Mouse (Mus musculus): Measurements from ENCODE around the gene Zmynd8. TPM values are rescaled to one million over a fixed set of nuclear protein-coding genes. Genes with fewer than 3 reads are reported as not detected.

Gene Zmynd8
- polyA plus RNA-seq, 1 experiment from 2014 or later = 47.6 TPM

- Histone ChIP-seq H3K27me3 (ENCODE audit: control insufficient read depth, insufficient read depth, low read length) (no peaks in the 10 kb centered on the region), H3K4me3 (ENCODE audit: low read depth, low read length) (peak overlapping the region; percentile 2; the same call in 1 of the 2 replicates), H3K36me3 (ENCODE audit: control insufficient read depth, insufficient read depth, low read length) (no peaks in the 10 kb centered on the region; the same call in 1 of the 2 replicates), H3K4me2 (peak overlapping the region; percentile 77), H3K4me1 (ENCODE audit: control insufficient read depth, insufficient read depth, low read length) (peaks cover 96% of the 10 kb centered on the region), H3K9ac (ENCODE audit: low read depth, low read length) (peak overlapping the region; percentile 50), H3K27ac (ENCODE audit: low read depth, low read length) (peak overlapping the region; percentile 89), H3K9me3 (replicated peaks; ENCODE audit: control insufficient read depth, low read length) (no peaks in the 10 kb centered on the region)
- ATAC-seq (replicated peaks; ENCODE audit: insufficient number of reproducible peaks, low FRiP score, low TSS enrichment) = no peak
- WGBS (ENCODE audit: insufficient replicate concordance) = 12% methylated on average over 15 of the region's 15 CpGs
Measured at GRCm38 (mm10) chr2:165880501-165881182, 18.2 kb downstream of the Zmynd8 start.

GRCm38 (mm10) chr2:165879403-165880178 is 19.2 kb downstream of the Zmynd8 start:
- Histone ChIP-seq H3K9me3 (replicated peaks; ENCODE audit: control insufficient read depth, low read length) (no peaks in the 10 kb centered on the region), H3K4me1 (ENCODE audit: control insufficient read depth, insufficient read depth, low read length) (peaks cover 96% of the 10 kb centered on the region), H3K27me3 (ENCODE audit: control insufficient read depth, insufficient read depth, low read length) (no peaks in the 10 kb centered on the region), H3K27ac (ENCODE audit: low read depth, low read length) (peak overlapping the region; percentile 89), H3K9ac (ENCODE audit: low read depth, low read length) (peak overlapping the region; percentile 52), H3K36me3 (ENCODE audit: control insufficient read depth, insufficient read depth, low read length) (no peaks in the 10 kb centered on the region; the same call in 1 of the 2 replicates), H3K4me3 (ENCODE audit: low read depth, low read length) (peak overlapping the region; percentile 17; the same call in 1 of the 2 replicates), H3K4me2 (peak overlapping the region; percentile 77)
- WGBS (ENCODE audit: insufficient replicate concordance) = 13% methylated on average over 16 of the region's 16 CpGs
- ATAC-seq (replicated peaks; ENCODE audit: insufficient number of reproducible peaks, low FRiP score, low TSS enrichment) = no peak

DNA sequence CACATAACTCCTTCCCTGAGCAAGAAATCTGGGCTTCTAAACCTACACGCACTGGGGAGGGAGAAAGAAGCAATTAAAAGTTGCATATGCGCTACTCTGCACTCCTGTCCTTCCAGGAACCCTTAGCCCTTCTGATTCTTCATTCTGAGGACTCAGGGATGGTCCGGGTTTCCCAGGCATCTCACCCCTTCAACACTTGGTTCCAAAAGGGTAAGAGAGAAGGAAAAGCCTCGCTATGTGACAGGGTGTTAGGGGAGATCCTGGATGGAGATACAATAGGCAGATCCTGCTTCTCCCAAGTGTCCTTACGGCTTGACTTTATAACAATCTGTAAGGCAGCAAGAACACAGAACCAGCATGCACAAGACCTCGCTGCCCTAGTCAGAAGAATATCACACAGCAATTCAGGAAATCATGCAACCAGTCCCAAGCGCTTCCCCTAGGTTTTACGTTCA is 19.9 kb downstream of the Zmynd8 start:
- Histone ChIP-seq H3K4me3 (ENCODE audit: low read depth, low read length) (0 out of 2 replicates have a peak overlapping the region, but pooled peaks have one; percentile 17), H3K9me3 (replicated peaks; ENCODE audit: control insufficient read depth, low read length) (no peaks in the 10 kb centered on the region), H3K36me3 (ENCODE audit: control insufficient read depth, insufficient read depth, low read length) (peaks cover 2% of the 10 kb centered on the region), H3K4me2 (peak overlapping the region; percentile 77), H3K9ac (ENCODE audit: low read depth, low read length) (peak overlapping the region; percentile 52; the same call in 1 of the 2 replicates), H3K27ac (ENCODE audit: low read depth, low read length) (peak overlapping the region; percentile 89; the same call in 1 of the 2 replicates), H3K27me3 (ENCODE audit: control insufficient read depth, insufficient read depth, low read length) (no peaks in the 10 kb centered on the region), H3K4me1 (ENCODE audit: control insufficient read depth, insufficient read depth, low read length) (peaks cover 93% of the 10 kb centered on the region)
- WGBS (ENCODE audit: insufficient replicate concordance) = 26% methylated on average over 8 of the region's 8 CpGs
- ATAC-seq (replicated peaks; ENCODE audit: insufficient number of reproducible peaks, low FRiP score, low TSS enrichment) = no peak

GRCm38 (mm10) chr2:165878021-165878585 is 20.7 kb downstream of the Zmynd8 start:
- H3K4me2 ChIP-seq = peak overlapping the region; percentile 9; the same call in 1 of the 2 replicates

DNA sequence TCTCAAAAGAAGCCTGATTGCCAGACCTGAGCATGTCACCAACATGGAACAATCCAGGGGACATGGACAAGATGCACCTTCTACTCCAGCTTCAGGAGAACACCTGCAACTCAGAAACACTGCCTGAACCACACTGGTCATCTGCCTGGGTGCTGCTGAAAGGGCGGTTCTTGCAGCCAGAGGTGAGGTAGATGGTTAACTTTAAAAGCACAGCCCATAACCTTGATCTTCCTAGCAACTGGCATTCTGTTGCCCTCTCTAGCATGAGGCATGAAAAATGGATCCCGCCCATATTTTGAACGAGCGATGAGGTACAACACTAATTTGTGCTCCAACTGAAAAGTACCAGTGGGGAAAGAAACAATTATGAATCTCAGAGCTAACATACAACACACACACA is 21.6 kb downstream of the Zmynd8 start:
- H3K4me1 ChIP-seq (ENCODE audit: control insufficient read depth, insufficient read depth, low read length) = peaks cover 89% of the 10 kb centered on the region
- H3K27ac ChIP-seq (ENCODE audit: low read depth, low read length) = no peak overlapping the region
- no peak overlapping the region for H3K9ac ChIP-seq (ENCODE audit: low read depth, low read length)
- H3K9me3 ChIP-seq (replicated peaks; ENCODE audit: control insufficient read depth, low read length) = no peaks in the 10 kb centered on the region
- peaks cover 7% of the 10 kb centered on the region for H3K36me3 ChIP-seq (ENCODE audit: control insufficient read depth, insufficient read depth, low read length)
- H3K27me3 ChIP-seq (ENCODE audit: control insufficient read depth, insufficient read depth, low read length) = no peaks in the 10 kb centered on the region
- ATAC-seq (replicated peaks; ENCODE audit: insufficient number of reproducible peaks, low FRiP score, low TSS enrichment) = no peak
- 0 out of 2 replicates have a peak overlapping the region, but pooled peaks have one; percentile 11 for H3K4me2 ChIP-seq
- 73% methylated on average over 4 of the region's 4 CpGs for WGBS (ENCODE audit: insufficient replicate concordance)
- no peak overlapping the region for H3K4me3 ChIP-seq (ENCODE audit: low read depth, low read length)

More at GRCm38 (mm10) chr2:165878021-165878585, 20.7 kb downstream of the Zmynd8 start:
- Histone ChIP-seq H3K9ac (ENCODE audit: low read depth, low read length) (no peak overlapping the region), H3K27me3 (ENCODE audit: control insufficient read depth, insufficient read depth, low read length) (no peaks in the 10 kb centered on the region), H3K9me3 (replicated peaks; ENCODE audit: control insufficient read depth, low read length) (no peaks in the 10 kb centered on the region), H3K4me3 (ENCODE audit: low read depth, low read length) (no peak overlapping the region), H3K27ac (ENCODE audit: low read depth, low read length) (no peak overlapping the region; the same call in 1 of the 2 replicates), H3K36me3 (ENCODE audit: control insufficient read depth, insufficient read depth, low read length) (peaks cover 7% of the 10 kb centered on the region), H3K4me1 (ENCODE audit: control insufficient read depth, insufficient read depth, low read length) (peaks cover 92% of the 10 kb centered on the region)
- ATAC-seq (replicated peaks; ENCODE audit: insufficient number of reproducible peaks, low FRiP score, low TSS enrichment) = no peak
- 28% methylated on average over 10 of the region's 10 CpGs for WGBS (ENCODE audit: insufficient replicate concordance)

GRCm38 (mm10) chr2:165876201-165876918 is 22.5 kb downstream of the Zmynd8 start:
- no peak for ATAC-seq (replicated peaks; ENCODE audit: insufficient number of reproducible peaks, low FRiP score, low TSS enrichment)
- H3K9me3 ChIP-seq (replicated peaks; ENCODE audit: control insufficient read depth, low read length) = no peaks in the 10 kb centered on the region
- H3K27me3 ChIP-seq (ENCODE audit: control insufficient read depth, insufficient read depth, low read length) = no peaks in the 10 kb centered on the region
- peak overlapping the region; percentile 24; the same call in 1 of the 2 replicates for H3K9ac ChIP-seq (ENCODE audit: low read depth, low read length)
- no peak overlapping the region for H3K4me2 ChIP-seq
- no peak overlapping the region for H3K4me3 ChIP-seq (ENCODE audit: low read depth, low read length)
- 32% methylated on average over 8 of the region's 8 CpGs for WGBS (ENCODE audit: insufficient replicate concordance)
- H3K27ac ChIP-seq (ENCODE audit: low read depth, low read length) = peak overlapping the region; percentile 62
- peaks cover 81% of the 10 kb centered on the region for H3K4me1 ChIP-seq (ENCODE audit: control insufficient read depth, insufficient read depth, low read length)
- peaks cover 9% of the 10 kb centered on the region for H3K36me3 ChIP-seq (ENCODE audit: control insufficient read depth, insufficient read depth, low read length)

DNA sequence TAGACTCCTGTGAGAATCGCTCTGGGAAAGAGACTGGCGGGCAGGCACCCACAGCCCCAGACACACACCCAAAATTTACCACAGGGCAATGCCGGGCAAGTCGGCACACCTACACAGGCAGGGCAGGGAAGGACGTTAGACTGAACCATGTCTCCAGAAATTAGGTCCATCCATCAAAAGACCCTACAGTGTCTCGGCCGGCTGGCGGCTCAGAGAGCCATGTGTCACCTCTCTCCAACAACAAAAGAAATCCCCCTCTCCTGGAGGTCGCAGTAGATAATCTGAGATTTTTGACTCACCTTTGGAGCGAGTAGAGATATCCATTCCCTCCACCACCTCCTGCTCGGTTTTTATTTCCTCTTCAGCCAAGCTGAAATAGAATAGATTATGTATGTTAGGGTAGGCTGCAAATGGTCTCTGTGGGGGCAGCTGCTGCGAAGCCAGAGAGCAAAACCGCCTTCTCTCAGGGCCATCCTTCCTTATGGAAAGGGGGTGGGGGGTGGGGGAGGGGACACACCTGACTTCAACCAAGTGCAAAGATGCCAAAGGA is 23.3 kb downstream of the Zmynd8 start:
- H3K9ac ChIP-seq (ENCODE audit: low read depth, low read length) = peak overlapping the region; percentile 65
- WGBS (ENCODE audit: insufficient replicate concordance) = 26% methylated on average over 13 of the region's 13 CpGs
- peaks cover 72% of the 10 kb centered on the region for H3K4me1 ChIP-seq (ENCODE audit: control insufficient read depth, insufficient read depth, low read length)
- peak overlapping the region; percentile 86 for H3K27ac ChIP-seq (ENCODE audit: low read depth, low read length)
- peaks cover 9% of the 10 kb centered on the region for H3K36me3 ChIP-seq (ENCODE audit: control insufficient read depth, insufficient read depth, low read length)
- H3K9me3 ChIP-seq (replicated peaks; ENCODE audit: control insufficient read depth, low read length) = no peaks in the 10 kb centered on the region
- no peak overlapping the region for H3K4me3 ChIP-seq (ENCODE audit: low read depth, low read length)
- peak overlapping the region; percentile 37 for H3K4me2 ChIP-seq
- 0 out of 2 replicates have a peak, but pooled peaks have one; percentile 4 for ATAC-seq (replicated peaks; ENCODE audit: insufficient number of reproducible peaks, low FRiP score, low TSS enrichment)
- H3K27me3 ChIP-seq (ENCODE audit: control insufficient read depth, insufficient read depth, low read length) = no peaks in the 10 kb centered on the region
